Mouse (Mus musculus): Measurements from ENCODE around the gene Dio1.

The Dio1 gene

DNA sequence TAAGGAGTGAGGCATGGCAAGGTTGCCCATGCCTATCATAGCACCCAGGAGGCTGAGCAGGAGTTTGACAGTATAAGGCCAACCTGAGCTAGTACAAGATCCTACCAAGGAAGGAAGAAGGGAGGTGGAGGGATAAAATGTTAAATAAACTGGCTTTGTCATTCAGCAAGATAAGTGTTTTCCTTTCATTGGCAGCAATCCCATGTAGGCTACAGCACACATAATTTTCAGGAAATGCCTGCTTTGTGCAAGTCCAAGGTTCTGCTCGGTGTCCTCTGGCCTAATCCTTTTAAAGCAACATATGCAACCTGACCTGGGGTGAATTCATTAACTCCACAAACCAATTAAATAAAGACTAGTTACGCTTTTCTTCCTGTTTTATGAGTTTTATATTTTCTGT lies 61.6 kb downstream of the Dio1 start:
- Histone ChIP-seq H3K27me3 (ENCODE audit: control insufficient read depth, insufficient read depth, low read length, poor library complexity, severe bottlenecking) (no peaks in the 10 kb centered on the region), H3K36me3 (ENCODE audit: control insufficient read depth, insufficient read depth, low read length, poor library complexity, severe bottlenecking) (peaks cover 5% of the 10 kb centered on the region; the same call in 1 of the 2 replicates)
- DNase-seq (ENCODE audit: low read depth, low spot score) = no peak

DNA sequence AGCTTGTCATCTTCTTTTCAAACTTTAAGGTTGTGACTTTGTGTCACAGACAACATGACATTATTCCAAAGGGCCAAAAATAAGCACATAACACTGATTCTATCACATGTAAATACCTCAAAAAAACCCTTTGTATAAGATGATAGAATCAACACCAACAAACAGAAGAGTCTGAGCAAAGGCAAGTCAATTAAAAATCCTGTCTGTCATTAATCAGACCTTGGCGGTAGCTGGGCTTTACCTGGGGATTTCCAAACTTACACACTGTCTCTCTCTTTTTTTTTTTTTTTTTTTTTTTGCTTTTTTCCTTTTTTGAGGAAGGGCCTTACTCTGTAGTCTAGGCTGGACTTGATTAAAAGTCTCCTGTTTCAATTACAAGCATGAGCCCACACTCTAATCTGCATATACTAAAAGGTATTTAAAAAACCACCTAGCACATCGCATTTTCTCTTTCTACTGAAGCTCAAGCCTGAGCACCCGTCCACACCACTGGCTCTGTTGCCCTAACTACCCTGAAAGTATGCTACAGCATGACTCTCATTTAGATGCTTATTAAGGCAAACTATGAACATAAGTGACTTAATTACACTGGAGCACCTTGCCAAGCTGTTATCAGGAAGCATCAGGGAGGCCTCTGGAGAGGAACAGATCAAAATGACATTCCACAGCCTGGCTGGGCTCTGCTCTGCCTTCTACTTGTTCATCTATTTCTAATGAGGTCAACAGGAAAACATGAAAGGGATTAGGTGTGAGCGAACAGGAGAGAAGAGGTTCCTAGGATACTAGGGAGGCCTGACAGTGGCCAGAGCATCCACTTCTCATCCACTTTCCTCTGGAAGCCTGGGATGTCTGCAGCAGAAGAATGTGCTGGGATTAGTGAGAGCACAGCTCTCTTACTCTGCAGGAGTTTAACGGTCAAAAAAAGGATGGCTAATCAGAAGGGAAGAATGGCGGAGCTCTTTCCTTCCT lies 63.3 kb downstream of the Dio1 start:
- no peak for DNase-seq (ENCODE audit: low read depth, low spot score)
- peaks cover 10% of the 10 kb centered on the region for H3K36me3 ChIP-seq (ENCODE audit: control insufficient read depth, insufficient read depth, low read length, poor library complexity, severe bottlenecking)

More for the DNA sequence above, 63.3 kb downstream of the Dio1 start:
- H3K27me3 ChIP-seq (ENCODE audit: control insufficient read depth, insufficient read depth, low read length, poor library complexity, severe bottlenecking) = no peaks in the 10 kb centered on the region
